Mouse (Mus musculus) CH12F3 (cell line): ENCODE results near the gene Ctdsp1.

Source experiments
- in situ Hi-C: fragments of 300-500 bp; cut with MboI; formaldehyde crosslinking; loops from 2 replicates; pipeline ENCODE4 v1.14.3; 2020; ENCODE audit warnings: low sequenced_read_pairs

The Ctdsp1 gene

DNA sequence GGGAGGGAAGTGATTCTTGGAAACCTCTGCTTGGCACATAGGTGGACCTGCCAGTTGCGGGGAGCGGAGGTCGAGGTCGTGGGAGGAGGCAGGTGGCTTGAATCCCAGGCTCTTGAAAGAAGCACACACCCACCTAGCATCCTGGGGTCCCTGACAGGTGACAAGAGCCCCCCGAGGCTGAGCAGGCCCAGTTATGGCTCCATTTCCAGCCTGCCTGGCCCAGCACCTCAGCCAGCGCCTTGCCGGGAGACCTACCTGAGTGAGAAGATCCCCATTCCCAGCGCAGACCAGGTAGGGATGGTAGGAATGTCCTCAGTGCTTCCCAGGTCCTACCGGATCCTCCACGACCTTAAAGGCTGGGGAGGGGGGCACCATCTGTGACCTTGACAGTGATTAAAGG is 15.7 kb upstream of the Ctdsp1 start:
- in situ Hi-C loops, result no loop called here

DNA sequence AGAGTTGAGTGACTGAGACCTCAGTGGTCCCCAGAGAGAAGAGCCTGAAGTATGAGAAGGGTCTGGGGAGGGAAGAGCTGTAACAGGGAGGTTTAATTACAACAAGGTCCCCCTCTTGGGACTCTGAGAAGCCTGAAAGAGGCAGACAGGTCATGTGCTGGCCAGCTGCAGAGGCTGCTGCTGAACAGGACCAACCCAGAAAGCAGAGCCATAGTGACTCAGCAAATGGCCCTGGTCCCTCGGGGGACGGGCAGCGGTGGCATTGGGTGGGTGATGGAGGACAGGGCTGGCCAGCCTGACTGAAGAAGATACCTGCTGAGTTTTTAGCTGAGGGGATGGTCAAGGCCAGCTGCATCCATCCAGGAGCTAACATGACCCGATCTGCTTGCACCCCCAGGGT is 14.9 kb upstream of the Ctdsp1 start:
- in situ Hi-C loops, result no loop called here

DNA sequence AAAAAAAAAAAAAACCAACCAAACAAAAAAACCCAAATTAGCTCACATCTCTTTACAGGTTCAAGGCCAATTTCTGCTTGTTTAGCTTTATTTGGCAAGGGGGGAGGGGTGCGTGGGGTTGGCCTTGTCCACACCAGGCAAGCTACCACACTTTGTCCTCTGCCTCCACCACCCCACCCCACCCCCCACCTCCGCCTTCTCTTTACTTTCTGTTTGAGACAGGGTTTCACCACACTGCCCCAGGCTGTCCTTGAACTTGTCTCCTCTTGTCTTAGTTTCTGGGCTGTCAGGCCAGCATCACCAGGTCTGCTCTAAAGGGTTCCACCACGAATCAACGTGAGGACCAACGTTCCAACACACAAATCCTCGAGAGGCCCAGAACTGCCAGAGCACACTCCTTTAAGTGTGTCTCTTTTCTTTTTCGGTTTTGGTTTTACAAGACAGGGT is 12.2 kb upstream of the Ctdsp1 start:
- in situ Hi-C loops, result no loop called here

DNA sequence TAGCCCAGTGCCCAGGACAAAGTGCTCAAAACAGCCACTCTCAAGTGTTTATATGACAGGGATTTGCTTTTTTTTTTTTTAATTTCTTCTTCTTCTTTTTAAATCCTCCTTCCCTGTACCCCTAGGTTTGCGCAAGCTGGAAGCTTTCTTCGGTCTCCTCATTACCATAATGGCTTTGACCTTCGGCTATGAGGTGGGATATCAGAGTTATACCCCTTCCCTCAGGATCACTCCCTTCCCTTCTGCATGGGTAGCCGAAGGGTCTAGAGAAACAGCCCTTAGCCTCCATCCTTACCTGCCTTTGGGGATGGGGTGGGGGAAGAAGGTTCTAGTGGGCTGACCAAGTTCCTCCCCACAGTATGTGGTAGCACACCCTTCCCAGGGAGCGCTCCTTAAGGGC is 10.8 kb upstream of the Ctdsp1 start:
- in situ Hi-C loops, result no loop called here

DNA sequence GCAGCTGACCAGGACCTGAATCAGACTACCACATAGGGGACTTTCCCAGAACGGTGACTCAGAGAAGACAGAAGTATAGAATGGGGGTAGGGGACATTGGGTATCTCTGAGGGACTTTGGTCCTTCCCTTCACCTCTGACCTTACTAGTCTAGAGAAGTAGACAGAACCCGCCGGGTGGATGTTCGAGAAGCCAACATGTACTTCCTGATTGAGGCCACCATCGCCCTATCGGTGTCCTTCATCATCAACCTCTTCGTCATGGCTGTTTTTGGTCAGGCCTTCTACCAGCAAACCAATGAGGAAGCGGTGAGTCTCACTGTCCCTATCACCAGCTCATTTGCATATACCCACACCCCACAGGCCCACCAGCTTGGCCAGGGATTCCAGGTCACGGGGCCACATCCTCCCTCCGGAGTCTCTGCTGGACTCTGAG is 9.7 kb upstream of the Ctdsp1 start:
- in situ Hi-C loops, result no loop called here

DNA sequence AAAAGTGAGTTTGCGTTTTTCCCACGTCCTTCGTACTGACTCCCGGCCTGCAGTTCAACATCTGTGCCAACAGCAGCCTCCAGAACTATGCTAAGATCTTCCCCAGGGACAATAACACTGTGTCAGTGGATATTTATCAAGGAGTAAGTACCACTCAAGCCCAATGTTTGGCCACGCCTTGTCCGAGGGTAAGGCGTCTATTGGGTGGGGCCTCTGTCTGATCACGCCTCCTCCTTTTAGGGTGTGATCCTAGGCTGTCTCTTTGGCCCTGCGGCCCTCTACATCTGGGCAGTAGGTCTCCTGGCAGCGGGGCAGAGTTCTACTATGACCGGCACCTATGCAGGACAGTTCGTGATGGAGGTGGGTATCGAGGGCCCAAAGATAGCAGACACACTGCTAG is 7.9 kb upstream of the Ctdsp1 start:
- in situ Hi-C loops, result no loop called here

DNA sequence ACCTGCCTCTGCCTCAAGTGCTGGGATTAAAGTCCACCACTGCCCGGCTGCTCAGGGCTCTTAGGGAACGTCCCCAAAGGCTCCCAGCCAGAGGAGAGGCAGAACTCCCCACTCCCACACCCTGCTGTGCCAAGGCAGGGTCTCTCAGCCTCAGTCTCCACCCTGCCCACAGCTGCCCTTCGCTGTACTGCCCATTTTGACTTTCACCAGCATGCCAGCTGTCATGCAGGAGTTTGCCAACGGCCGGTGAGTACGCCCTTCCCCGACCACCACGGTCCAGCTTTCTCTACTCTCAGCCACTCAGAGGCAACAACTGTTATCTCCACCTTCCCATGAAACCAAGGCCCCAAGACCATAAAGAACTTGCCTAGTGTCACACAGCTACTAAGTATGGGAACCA is 6.8 kb upstream of the Ctdsp1 start:
- in situ Hi-C loops, result no loop called here

DNA sequence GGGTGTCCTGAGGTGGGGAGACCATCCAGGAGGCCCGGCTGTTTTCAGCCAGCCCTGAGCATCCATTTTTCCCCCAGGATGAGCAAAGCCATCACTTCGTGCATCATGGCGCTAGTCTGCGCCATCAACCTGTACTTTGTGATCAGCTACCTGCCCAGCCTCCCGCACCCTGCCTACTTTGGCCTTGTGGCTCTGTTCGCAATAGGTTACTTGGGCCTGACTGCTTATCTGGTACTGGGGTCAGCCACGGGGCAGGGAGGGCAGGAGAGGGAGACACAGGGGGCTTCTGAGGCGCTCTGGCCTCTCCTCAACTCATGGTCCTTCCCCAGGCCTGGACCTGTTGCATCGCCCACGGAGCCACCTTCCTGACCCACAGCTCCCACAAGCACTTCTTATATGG is 6.2 kb upstream of the Ctdsp1 start:
- in situ Hi-C loops, result no loop called here

DNA sequence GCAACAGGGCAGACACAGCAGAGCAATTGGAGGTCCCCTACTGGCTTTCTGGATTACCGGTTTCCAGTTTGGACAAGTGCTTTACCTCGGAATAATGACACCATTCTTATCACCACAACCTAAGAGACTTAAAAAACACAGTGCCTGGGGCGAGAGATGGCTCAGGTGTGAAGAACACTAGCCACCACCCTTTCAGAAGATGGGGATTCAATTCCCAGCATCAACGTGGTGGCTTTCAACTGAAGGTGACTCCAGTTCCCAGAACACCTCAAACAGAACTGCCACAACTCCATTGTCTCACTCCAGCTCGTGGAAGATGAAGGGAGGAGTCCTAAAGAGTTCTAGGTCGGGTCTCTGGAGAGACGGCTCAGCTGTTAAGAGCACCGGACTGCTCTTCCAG is 5.8 kb upstream of the Ctdsp1 start:
- in situ Hi-C loops, result no loop called here

DNA sequence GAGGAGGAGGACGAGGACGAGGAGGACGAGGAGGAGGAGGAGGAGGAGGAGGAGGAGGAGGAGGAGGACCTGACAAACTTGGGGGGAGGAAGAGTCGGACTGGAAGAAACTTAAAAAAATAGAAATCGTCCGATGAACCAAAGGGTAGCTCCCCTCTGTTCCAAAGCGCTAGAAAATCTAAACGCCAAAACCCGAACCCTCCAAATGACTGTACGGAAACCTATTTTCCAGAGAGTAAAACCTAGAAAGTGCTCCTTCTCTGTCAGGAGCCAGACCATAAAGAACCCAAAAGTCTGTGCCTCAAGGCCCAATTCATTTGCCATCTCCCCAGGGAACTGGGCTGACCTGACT is 5.0 kb upstream of the Ctdsp1 start:
- in situ Hi-C loops, result no loop called here

DNA sequence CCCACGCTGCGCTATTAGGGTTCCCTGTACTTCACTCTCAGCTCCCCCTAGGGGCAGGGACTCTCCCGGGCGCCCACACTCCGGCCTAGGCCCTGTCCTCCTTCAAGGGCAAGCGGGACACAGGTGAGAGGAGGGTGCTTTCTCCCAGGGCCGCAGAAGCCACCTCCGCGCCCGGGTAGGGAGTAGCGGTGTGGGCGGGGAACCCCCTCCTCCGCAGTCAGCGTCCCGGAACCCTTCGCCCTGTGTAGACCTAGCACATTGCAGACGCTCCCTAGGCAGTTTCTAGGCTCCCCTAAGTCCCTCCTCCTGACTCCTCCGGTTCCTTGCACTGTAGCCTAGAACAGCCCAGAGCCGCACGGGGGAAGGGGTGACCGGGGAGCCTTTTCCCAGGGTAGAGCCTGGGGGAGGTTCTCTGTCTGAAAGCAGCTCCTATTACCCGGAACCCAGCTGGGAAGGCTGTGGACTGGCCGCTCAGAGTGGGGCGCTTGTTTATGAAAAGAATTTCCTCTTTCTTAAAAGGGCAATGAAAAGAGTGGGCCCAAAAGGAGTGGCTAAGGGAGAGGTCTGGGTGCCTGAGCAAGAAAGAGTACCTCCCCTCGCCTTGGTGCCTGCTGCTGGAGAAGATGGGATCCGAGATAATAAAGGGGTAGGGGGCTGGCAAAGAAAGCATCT is 4.5 kb upstream of the Ctdsp1 start:
- in situ Hi-C loops, result no loop called here

DNA sequence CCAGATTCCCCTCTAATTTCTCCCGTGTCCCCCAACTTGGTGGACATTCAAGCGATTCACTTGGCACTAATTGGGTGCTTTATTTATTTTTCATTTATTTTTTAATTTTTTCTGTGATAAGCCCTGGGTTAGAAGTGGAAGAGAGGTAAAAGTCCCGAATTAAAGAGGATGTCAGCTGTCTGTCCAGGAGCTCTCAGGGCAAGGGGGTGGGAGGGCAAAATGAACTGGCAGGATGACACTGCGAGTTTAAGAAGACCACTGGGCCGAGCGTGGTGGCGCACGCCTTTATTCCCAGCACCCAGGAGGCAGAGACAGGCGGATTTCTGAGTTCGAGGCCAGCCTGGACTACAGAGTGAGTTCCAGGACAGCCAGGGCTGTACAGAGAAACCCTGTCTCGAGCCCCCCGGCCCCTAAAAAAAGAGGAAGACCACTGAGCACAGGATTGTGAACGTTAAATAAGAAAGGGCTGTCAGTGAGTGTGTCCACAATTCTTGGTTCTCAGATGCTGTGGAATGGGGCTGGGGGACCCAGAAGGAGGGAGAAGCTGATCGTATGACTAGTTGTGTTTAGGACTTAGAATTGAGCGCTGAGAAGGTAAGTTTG is 3.8 kb upstream of the Ctdsp1 start:
- in situ Hi-C loops, result no loop called here

DNA sequence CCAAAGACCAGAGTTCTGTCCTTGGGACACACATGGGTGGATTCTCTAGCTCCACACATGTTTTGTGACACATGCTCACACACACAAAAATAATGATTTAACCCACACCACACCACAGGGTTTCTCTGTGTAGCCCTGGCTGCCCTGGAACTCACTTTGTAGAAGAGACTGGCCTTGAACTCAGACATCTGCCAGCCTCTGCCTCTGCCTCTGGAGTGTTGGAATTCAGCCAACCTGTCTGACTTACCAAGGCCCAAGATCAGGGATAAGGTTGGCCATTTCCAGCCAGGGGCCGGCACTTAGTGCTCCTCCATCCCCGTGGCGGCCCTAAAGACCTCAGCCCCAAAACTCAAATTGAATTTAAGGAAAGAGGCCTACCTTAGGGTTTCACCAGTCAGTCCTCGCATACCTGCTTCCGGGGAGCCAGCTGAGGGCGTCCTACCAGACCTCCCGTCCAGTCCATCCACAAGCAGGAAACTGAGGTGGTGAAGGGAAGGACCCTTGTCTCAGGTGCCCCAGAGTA is 2.9 kb upstream of the Ctdsp1 start:
- in situ Hi-C loops, result no loop called here

DNA sequence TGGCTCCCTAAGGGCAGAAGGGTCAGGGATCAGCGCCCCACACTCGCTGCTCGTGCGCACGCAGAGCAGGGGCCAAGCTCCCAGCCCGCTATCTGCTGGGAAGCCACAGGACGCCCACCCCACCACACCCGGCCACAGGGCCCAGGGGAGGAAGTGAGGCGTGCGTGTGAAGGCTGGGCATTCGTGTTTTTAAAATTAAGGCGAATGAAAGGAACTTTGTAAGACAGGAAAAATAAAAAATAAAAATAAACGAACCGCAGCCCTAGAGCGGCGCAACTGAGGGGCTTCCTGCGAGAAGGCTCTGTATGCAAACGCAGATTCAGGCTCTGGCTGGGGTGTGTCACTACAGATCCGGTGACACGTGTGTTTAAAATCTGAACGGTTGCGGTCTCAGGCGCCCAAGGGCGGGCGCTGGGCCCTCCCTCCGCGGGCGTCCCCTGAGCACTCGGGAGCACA is 1.4 kb upstream of the Ctdsp1 start:
- in situ Hi-C loops, result no loop called here

DNA sequence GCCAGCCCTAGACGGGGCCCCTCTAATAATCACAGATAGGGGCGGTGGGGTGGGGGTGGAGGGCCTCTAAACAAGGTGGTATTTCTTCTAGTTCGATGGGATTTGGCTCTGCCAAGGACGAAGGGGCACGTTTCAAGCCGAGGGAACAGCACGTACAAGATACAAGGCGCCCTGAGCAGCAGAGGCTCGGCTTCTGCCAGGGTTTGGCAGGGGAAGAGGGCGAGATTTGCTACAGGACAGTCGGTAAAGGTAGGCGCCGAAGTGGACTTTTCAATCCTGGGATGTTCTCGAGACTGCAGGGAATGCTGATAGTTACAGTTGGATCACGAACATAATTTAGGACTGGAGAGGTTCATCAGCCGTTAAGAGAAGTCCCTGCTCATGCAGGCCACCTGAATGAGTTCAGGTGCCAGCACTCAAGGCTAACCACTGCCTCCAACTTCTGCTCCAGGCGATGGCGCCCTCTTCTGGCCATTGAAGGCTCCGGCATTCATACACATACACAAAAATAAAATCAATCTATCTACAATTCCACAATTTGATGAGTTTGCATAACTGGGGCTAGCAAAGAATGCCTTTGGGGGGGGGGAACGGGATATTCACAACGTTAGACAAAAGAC is 912 bp upstream of the Ctdsp1 start:
- in situ Hi-C loops, result no loop called here

DNA sequence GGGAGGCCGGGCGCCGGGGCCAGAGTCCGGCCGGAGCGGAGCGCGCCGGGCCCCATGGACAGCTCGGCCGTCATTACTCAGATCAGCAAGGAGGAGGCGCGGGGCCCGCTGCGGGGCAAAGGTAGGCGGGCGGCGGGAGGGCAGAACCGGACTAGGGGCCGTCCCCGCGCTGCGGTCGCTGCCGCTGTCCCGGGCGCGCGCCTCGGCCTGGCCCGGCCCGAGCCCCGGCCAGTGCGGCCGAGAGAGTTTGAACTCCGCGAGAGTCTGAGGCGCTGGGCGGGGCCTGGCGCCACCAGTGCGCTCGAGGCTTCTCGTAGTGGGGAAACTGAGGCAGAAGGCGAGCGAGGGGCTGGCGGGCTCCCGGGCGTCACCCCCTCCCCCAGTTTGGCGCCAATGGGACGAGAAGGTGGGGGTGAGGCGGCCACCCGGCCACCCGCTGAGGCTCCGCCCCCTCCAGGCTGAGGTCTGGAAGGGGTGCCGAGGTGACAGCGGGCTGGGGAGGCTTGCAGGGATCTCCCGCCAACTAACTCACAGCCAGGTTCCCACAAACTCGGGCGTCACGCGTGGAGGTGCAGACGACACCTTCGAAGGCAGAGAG is 634 bp downstream of the Ctdsp1 start:
- in situ Hi-C loops, result no loop called here

DNA sequence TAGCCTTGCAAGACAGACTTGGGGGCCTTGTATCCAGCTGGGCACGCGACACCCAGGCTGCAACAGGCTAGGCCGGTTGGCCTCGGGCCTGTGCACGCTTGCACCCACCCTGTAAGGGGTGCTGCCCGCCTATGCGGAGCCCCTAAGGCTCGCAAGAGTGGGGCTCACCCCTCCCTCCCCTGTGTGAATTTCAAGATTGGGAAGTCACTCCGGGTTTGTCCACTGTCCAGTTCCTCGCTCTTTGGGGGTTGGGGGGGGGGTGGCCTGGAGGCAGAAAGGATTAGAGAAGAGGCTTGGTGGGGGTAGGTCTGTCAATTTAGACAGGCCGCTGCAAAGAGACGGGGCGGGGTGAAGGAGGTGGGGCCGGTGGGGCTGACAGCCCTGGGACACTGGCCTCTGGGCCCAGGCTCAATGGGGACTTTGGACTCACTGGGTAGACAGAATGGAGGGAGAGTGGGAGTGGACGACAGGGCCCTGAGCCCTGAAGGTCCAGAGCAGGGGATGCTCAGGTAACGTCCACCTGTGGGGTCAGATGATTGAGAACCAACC is 1.2 kb downstream of the Ctdsp1 start:
- in situ Hi-C loops, result no loop called here

DNA sequence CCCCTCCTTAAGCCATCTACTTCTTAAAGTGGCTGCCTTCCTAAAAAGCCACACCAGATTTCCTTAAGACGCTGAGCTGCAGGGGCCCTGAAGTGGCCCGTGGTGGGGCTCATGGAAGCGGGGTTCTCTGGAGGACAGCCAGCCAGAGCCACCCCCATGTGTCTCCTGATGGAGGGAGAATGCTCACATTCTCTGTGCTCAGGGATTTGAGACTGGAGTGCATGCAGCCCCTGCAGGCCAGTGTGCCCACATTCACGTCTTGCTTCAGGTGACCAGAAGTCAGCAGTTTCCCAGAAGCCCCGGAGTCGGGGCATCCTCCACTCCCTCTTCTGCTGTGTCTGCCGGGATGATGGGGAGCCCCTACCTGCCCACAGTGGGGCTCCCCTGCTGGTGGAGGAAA is 1.7 kb downstream of the Ctdsp1 start:
- in situ Hi-C loops, result no loop called here

DNA sequence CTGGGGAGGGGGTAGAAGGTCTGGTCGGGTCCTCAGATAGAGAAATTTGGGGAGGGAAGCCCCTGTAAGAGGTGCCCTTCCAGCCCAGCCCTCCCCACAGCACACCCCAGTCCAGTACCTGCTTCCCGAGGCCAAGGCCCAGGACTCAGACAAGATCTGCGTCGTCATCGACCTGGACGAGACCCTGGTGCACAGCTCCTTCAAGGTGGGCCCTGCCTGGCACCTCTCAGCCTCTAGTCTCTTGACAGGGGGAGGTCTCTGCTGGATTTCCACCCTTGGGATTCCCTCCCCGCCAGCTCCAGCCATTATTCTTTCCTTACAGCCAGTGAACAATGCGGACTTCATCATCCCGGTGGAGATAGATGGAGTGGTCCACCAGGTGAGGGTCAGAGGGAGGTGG is 2.4 kb downstream of the Ctdsp1 start:
- in situ Hi-C loops, result no loop called here

DNA sequence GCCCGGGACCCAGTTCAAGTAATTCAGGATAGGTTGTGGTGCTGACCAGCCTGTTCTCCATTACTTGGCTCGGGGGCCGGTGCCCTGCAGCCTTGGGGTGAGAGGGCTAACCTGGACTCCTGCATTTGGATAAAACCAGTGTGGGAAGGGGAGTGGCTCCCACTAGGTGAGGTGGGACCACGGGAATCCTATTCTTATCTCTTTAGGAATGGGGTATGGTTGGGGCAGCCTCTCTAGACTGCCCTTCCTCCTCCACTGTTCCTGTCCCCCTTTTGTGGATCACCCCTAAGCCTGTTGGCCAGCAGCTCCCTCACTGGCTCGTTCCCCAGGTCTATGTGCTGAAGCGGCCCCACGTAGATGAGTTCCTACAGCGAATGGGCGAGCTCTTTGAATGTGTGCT is 3.0 kb downstream of the Ctdsp1 start:
- in situ Hi-C loops, result no loop called here

DNA sequence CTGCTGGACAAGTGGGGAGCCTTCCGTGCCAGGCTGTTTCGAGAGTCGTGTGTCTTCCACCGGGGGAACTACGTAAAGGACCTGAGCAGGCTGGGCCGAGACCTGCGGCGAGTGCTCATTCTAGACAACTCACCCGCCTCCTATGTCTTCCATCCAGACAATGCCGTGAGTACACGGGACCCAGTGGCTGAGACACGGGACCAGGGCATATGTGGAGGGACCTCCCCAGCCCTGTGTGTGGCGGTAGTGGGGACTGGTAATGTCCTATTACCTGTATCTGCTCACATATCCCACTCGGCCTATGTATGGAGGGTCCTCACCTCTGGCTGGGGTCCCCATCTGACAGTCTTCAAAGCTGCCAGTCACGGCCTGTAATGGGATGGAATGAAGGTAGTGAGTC is 3.5 kb downstream of the Ctdsp1 start:
- in situ Hi-C loops, result no loop called here

DNA sequence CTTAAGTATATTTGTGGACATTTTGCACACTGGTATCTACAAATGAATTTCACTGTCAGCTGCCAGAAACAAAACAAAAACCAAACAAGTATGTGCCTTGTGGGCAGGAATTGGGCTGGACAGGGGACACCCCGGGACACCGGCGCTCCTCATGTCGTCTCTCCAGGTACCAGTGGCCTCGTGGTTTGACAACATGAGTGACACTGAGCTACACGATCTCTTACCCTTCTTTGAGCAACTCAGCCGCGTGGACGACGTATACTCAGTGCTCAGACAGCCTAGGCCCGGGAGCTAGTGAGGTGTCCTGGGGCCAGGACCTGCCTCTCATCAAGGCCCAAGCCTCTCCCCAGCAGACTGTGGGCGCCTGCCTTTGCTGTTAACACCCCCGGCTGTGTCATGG is 4.0 kb downstream of the Ctdsp1 start:
- in situ Hi-C loops, result no loop called here
